Mouse (Mus musculus) CD8-positive naive resting alpha-beta T cell, adult 2 months (primary cell): ENCODE results near the gene Cldn16.
"Not testable (repeated sequence)": the region's sequence is repeated elsewhere in the genome, so short reads cannot be mapped to it uniquely, and the experiment has no call there.

Experiments used
- DNase-seq, 2 experiments: peaks; one replicate each; pipeline ENCODE4 v3.0.0; 2022; ENCODE audit warnings: low read depth in 2 of 2, low spot score in 2 of 2

Gene Cldn16

GRCm38 (mm10) chr16:26462835-26463234 lies at the start of gene Cldn16:
Gene Cldn16, plus strand, starts transcription at chr16:26463135.
- DNase-seq, result no peak

DNA sequence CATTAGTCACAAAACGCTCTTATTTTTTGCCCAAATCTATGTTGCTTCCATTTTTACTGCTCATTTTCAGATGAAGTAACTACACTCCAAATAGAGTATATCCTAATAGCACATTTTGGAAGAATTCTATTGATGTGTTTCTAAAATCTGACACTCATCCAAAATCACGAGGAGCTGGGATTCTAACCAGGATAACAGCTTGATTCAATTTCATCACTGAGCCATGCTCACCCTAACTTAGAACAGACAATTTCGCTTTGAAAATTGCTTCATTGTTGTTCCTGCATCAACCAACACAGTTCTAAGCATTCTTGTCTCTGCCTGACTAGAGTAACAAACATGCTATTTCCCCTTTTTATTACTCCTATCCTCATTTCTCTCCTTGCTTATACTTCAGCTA lies 44.3 kb upstream of the Cldn16 start:
- DNase-seq, result no peak

- no peak for DNase-seq
These were observed 40.9 kb upstream of the Cldn16 start for GRCm38 (mm10) chr16:26422078-26422477.

- no peak for DNase-seq
These were observed 32.7 kb upstream of the Cldn16 start for GRCm38 (mm10) chr16:26430246-26430645.

- no peak for DNase-seq
These were observed 29.4 kb upstream of the Cldn16 start for GRCm38 (mm10) chr16:26433486-26433885.

GRCm38 (mm10) chr16:26440031-26440430 lies 22.9 kb upstream of the Cldn16 start:
- DNase-seq, result no peak

DNA sequence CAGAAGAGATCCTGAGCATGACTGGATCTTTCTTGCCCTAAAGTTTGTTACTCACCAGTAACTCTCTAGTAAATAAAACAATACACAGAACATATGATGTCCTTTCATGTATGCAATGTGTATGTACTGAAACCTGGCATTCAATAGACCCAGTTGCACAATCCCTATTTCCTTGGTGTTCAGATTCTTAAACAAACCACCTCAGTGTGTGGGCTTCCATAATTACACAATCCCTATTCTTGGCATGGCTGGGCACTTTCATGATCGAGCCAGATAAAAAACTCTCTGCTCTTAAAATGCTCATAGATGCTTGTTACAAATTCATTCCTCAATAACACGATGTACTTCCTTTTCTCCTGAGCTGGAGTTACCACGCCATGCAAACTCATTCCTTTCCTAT lies 21.8 kb upstream of the Cldn16 start:
- DNase-seq, result no peak

DNA sequence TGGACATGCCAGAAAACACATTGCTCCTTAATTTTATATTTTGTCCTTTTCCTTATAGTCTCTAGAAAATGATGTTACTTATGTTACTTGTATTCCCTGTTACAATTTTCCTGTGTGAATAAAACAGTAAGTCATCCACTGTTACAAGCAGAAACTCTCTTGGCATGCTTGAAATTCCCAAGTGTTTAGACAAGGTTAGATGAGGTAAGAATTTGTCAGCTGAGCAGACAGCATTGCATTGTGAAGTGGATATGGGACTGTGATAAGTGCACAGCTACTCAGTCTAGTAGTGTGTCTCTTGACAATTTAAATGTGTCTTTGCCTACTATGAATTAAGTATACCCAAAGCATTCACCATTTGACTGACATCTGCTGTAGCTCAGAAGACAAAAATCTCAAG lies 18.1 kb upstream of the Cldn16 start:
- DNase-seq, result no peak

DNA sequence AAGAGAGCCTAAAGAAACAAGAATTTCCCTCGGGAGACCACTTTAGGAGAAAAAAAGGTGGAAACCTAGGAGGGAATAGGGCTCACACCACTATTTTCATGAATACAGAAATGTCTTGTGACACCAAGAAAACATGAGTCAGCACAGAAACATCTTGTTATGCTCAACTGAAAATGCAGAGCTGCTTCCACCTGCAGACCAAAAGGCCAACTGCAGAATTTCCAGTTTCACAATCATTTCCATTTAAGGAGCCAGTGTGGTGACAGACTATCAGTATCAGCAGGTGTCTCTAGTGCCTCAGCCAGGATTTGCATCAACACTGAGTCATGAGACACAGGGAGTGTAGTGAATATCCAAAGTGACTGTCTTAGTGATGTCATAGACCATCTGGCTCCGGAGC lies 15.3 kb upstream of the Cldn16 start:
- DNase-seq, result no peak

- DNase-seq, result no peak
These were observed 8.8 kb upstream of the Cldn16 start for GRCm38 (mm10) chr16:26454163-26454562.

- DNase-seq, result no peak
These were observed 6.8 kb upstream of the Cldn16 start for GRCm38 (mm10) chr16:26456182-26456581.

DNA sequence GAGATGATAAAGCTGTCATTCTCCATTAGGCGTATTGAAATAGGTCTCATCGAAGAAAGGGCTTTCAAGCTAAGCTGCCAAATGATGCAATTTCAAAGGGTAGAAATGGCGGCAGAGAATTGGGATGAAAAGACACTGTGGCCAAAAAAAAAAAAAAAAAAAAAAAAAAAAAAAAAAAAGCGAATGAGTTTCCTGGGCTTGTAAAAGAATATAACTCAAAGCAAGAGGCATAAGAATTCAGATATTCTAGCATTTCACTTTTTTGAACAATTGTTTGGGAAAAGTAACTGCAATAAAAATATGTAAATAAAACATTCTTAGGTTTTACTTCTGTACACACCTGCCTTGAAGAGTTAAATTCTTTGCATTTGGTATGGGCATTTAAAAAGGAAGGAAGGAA lies 3.6 kb downstream of the Cldn16 start:
- no peak for DNase-seq

DNA sequence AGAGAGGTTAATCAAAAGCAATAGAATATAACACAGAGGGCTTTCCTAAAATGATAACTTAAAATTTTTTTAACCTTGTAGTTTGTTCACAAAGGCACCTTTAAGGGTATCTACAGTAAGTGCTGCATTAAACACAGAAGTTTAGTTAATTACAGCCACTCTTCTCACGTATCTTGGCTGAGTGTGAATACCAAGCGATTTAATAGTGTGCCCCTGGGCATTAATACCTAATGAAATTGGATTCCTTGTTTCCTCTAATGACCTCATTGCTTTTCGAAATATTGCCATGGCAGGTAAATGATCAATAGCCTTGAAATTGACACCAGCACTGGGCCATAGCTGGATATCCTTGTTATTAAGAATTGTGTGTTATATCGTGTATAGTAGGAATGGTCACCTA lies 8.3 kb downstream of the Cldn16 start:
- DNase-seq, result no peak

DNA sequence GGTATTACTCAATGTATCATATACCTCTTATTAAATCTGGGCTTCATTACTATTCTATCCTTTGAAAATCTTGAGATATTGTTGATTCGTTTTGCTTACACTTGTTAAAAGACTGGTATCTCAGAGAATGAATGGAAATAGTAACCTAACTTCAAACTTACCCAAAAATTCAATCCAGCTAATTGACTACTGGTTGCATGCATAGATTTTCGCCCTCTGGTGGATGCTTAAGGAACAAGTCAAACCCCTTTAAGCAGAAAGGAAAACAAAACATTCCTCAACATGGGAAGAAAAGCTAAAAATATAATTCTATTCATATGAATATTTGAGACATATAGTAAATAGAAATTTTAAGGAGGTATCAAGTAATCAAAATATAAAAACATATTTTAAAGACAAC lies 32.8 kb downstream of the Cldn16 start:
- DNase-seq, result no peak

DNA sequence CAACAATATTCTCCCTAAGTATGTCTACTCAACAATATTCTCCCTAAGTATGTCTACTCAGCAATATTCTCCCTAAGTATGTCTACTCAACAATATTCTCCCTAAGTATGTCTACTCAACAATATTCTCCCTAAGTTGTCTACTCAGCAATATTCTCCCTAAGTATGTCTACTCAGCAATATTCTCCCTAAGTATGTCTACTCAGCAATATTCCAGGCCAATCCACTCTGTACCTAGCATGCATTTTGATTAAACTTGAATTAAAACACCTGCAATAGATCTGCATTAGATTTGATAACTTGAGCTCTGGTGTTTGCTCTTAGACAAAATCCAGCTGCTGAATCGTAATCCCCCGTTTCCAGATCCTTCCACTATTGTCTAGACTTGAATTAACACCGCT lies 36.8 kb downstream of the Cldn16 start:
- not testable (repeated sequence) for DNase-seq

- no peak for DNase-seq
These were observed 37.8 kb downstream of the Cldn16 start for GRCm38 (mm10) chr16:26500738-26501137.

- no peak for DNase-seq
These were observed 42.0 kb downstream of the Cldn16 start for GRCm38 (mm10) chr16:26504961-26505360.

- no peak for DNase-seq
These were observed 56.7 kb downstream of the Cldn16 start for GRCm38 (mm10) chr16:26519596-26519995.

- DNase-seq, result no peak
These were observed 62.9 kb downstream of the Cldn16 start for GRCm38 (mm10) chr16:26525832-26526231.

GRCm38 (mm10) chr16:26526669-26527068 lies 63.7 kb downstream of the Cldn16 start, which contains the start of gene Tmem207:
Gene Tmem207, minus strand, starts transcription at chr16:26526769.
- no peak for DNase-seq

DNA sequence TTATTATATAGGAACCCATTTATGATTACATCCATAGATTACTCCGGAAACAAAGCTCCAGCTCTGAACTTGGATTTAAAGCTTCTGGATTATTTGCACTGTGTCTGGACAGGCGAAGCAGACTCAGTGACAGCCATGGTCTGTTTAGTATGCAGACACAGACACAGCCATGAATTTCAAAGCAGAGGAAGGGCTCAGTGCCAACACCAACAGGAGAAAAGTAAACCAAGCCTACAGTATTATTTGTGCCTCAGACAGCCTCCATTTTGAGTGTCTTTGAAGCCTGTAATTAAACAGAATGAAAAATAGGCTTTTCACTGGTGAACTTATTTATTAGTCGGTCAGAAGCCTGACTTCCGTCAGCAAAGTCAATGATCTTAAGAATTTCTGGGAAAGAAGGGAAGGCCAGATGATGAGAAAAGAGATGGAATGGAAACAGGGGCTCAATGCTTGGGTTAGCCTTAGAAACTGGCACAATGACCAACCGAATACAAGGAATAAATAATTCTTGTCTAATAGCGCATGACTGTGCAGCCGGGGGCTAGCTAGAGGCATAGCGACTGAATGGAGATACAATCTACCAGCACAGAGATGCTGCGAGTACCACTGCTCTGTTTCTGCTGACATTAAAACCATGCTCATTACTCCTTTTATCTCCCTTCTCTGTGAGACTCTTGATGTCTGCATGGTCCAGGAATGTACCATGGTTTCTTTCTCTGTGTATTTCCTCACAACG lies 65.2 kb downstream of the Cldn16 start:
- DNase-seq, result no peak

DNA sequence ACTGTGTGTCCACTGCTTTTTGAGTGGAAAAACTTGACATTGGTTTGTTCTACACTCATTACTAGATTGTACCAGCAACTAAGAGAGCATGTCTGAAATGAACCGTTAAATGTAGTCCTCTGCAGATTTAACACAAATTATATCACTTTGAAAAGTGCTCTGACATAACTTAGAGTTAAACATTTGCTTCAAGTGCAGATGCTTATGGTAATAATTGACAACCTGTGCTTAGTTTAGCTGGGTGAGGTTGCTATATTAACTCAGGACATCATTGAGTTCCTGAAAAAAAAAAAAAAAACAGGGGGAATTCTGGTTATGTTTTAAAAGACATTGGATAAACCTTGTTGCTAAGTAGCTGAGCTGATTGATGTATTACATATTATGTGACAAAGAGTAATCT lies 67.5 kb downstream of the Cldn16 start:
- DNase-seq, result no peak

GRCm38 (mm10) chr16:26532287-26532686 lies 69.4 kb downstream of the Cldn16 start:
- DNase-seq, result no peak
